Mouse (Mus musculus) heart, postnatal 0 days (tissue): ENCODE measurements around the gene Cer1.

ENCODE experiments used
- CTCF ChIP-seq: IDR thresholded peaks from 2 replicates; pipeline ENCODE4 v1.5.1; 2016; ENCODE audit warnings: antibody characterized with exemption, control low read depth, low read depth
- EP300 ChIP-seq: IDR thresholded peaks from 2 replicates; pipeline ENCODE4 v1.6.1; 2016; ENCODE audit warnings: antibody characterized with exemption, low read depth

GRCm38 (mm10) chr4:82867731-82868445 lies 17.1 kb downstream of the Cer1 start:
- TF ChIP-seq CTCF (no peak), EP300 (no peak)
